Mouse (Mus musculus) hindbrain, embryonic 10.5 days (tissue): ENCODE measurements at regions not wholly inside any gene's neighbourhood (a gene's known extent, or its start where the extent isn't known, plus 50 kb on each side); places are given as distances from the start of the nearest gene placed in this dataset.
A peak's percentile ranks its signal among the peaks of the same experiment; 100 is the strongest.

Experiments used
- DNase-seq: peaks from one replicate; pipeline ENCODE4 v3.0.0-alpha.2; 2017; ENCODE audit warnings: low spot score
- H3K27ac ChIP-seq: fragments of 300-500 bp; sonication (generic); 2 replicates; pipeline ENCODE4 v1.5.1; 2016; ENCODE audit warnings: mild to moderate bottlenecking, moderate library complexity
- H3K27me3 ChIP-seq: fragments of 300-500 bp; sonication (generic); 2 replicates; pipeline ENCODE4 v1.6.1; 2016; ENCODE audit warnings: mild to moderate bottlenecking; ENCODE audit not compliant: poor library complexity, insufficient read depth, severe bottlenecking
- H3K36me3 ChIP-seq: fragments of 300-500 bp; sonication (generic); 2 replicates; pipeline ENCODE4 v1.6.1; 2016; ENCODE audit warnings: mild to moderate bottlenecking, moderate library complexity
- H3K4me1 ChIP-seq: fragments of 300-500 bp; sonication (generic); replicated peaks from 2 replicates; pipeline ENCODE4 v1.6.1; 2016; ENCODE audit warnings: mild to moderate bottlenecking
- H3K4me3 ChIP-seq: fragments of 300-500 bp; sonication (generic); 2 replicates; pipeline ENCODE4 v1.5.1; 2016; ENCODE audit warnings: mild to moderate bottlenecking, moderate library complexity
- H3K9me3 ChIP-seq: fragments of 300-500 bp; sonication (generic); 2 replicates; pipeline ENCODE4 v1.6.1; 2016; ENCODE audit warnings: mild to moderate bottlenecking, moderate library complexity
- WGBS: fragments of 180-500 bp; shearing (Covaris S2); methylation state at CpG from one replicate; pipeline ENCODE4 v1.1.7; 2016; 5-methylcytosine and 5-hydroxymethylcytosine counted together

DNA sequence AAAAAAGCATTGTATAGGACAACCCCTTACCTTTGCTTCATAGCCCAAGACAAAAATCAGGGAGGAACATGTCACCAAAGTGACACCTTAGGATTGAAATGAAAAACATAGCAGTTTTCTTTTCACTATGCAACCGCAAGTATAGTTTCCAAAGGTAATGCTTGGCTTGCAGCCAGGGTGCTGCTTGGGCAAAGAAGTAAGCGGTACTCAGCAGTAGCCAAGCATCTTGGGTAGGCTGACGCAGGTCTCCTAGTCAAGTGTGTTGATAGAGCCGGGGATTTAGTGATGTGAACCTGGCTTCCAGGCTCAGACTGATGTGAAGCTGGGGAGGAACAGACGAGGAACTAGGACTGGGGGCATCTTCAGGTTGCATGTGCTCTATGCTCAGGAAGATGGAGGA is 138.3 kb upstream of the Cadm1 start:
- WGBS, result 92% methylated on average over 5 of the region's 5 CpGs
- Histone ChIP-seq H3K27me3 (peaks cover 44% of the 10 kb centered on the region), H3K9me3 (no peaks in the 10 kb centered on the region), H3K4me3 (no peak overlapping the region), H3K27ac (no peak overlapping the region), H3K36me3 (no peaks in the 10 kb centered on the region), H3K4me1 (peaks cover 25% of the 10 kb centered on the region)
- no peak for DNase-seq

DNA sequence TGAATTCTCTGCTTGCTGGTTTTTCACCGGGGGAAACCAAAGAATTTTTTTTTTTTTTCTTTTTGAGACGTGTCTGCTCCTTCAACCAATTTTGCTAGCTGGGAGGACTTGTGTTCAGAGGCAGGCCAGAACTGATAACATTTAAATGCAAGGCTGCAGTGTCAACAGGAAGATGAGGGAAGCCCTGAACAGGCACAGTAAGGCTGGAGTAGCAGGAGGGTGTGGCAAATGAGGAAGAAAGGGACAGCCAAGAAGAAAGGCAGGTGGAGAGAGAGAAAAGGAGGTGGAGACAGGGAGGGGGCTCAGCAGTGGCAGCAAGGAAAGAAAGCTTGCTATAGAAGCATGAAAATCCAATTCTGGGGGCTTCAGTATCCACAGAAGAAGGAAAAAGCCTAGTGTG is 130.4 kb upstream of the Cadm1 start:
- DNase-seq, result no peak
- WGBS, result 0% methylated on average over 2 of the region's 2 CpGs
- H3K36me3 ChIP-seq, result no peaks in the 10 kb centered on the region
- peaks cover 57% of the 10 kb centered on the region for H3K27me3 ChIP-seq
- H3K9me3 ChIP-seq, result no peaks in the 10 kb centered on the region
- no peak overlapping the region for H3K4me3 ChIP-seq
- peaks cover 50% of the 10 kb centered on the region for H3K4me1 ChIP-seq
- no peak overlapping the region; the same call in 1 of the 2 replicates for H3K27ac ChIP-seq

DNA sequence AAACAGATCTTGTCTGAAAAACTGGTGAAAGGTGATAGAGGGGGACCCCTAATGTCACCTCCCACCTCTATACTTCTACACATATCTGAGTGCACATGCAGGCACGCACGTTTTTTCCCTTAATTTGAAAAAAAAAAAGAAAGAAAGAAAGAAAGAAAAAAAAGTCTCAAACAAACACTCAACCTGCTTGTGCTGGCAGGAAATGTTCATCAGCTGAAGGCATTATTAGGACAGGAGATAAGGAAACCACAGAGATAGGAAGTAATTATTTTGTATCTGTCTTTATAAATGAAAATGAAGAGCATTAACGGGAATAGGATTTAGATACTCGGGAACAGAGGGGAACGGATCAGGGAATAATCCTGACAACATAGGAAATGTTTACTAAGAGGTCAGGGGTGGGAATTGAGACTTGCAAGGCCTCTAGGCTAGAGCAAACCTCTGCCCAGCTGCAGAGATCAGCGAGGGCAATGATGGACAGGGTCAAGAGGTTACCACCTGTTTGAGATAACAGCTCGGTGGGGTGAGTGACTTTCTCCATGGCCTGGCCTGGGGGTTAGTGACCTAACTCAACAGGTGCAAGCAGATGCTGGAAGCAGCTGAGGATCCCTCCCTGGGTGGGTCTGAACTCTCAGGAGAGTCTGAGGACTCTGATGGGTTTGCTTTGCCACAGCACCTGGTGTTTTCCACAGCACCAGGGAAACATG is 129.7 kb upstream of the Cadm1 start:
- Histone ChIP-seq H3K27ac (no peak overlapping the region; the same call in 1 of the 2 replicates), H3K27me3 (peaks cover 59% of the 10 kb centered on the region), H3K4me3 (no peak overlapping the region), H3K36me3 (no peaks in the 10 kb centered on the region), H3K4me1 (peaks cover 52% of the 10 kb centered on the region), H3K9me3 (no peaks in the 10 kb centered on the region)
- DNase-seq, result no peak
- 40% methylated on average over 7 of the region's 7 CpGs for WGBS

DNA sequence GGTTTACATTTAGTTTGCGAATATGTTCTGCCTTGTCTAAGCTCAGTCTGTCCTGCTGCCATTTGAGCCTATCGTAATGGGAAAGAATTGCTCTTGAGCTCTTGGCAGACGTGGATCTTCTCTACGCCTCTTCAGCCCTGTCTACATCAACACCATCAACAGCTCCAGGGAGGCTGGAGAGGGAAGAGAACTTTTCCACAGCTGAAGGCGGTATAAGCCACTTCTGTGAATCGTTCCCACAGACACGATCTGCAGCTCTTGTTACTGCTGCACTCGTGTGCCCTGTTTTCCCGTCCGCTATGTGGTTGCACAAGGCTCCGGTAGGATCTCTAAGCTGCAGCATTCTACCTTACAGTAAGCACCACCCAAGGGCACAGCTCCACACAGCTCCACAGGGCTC is 128.5 kb upstream of the Cadm1 start:
- no peak overlapping the region for H3K27ac ChIP-seq
- no peak for DNase-seq
- H3K9me3 ChIP-seq, result no peaks in the 10 kb centered on the region
- H3K36me3 ChIP-seq, result no peaks in the 10 kb centered on the region
- H3K4me3 ChIP-seq, result no peak overlapping the region
- 87% methylated on average over 11 of the region's 11 CpGs for WGBS
- peaks cover 59% of the 10 kb centered on the region for H3K27me3 ChIP-seq
- peaks cover 64% of the 10 kb centered on the region for H3K4me1 ChIP-seq

DNA sequence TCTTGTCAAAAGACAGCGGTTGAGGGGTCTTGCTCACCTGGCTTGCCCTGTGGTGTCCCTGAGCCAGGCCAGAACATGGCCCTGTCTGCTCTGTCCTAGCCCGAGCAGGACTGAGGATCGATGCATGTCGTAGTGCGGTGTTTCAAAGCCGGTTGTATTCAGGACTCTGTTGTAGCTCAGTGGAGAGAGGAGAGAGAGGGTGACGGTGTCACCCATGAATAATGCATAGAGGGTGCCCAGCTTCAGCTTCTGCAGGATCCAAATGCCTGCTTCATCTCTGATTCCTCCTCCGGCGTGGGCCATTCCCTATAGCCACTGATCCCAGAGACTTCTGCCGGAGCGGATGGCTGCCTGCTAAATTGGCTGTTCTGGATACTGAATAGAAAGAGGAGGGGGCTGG is 126.7 kb upstream of the Cadm1 start:
- WGBS, result 63% methylated on average over 11 of the region's 11 CpGs
- DNase-seq, result no peak
- Histone ChIP-seq H3K27me3 (peaks cover 72% of the 10 kb centered on the region), H3K4me1 (peaks cover 82% of the 10 kb centered on the region), H3K4me3 (no peak overlapping the region), H3K9me3 (no peaks in the 10 kb centered on the region), H3K36me3 (no peaks in the 10 kb centered on the region), H3K27ac (no peak overlapping the region)

DNA sequence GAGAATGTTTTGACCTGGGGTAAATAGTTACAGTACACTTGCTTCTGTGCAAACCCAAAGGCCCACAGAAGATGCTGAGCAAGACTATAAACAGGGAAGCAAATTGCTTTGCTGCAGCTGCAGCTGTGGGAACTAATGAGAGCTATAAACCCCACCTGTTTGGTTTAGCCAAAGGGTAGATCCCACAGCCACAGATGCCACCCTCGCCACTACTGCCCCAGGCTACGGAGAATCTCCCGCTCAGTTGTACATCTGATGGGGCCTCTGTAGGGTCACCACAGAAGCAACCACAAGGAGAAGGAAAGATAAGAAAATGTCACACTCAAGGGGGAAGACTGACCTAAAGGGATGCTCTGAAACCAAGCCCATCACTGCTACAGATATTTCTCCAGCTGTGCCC is 125.2 kb upstream of the Cadm1 start:
- Histone ChIP-seq H3K27ac (0 out of 2 replicates have a peak overlapping the region, but pooled peaks have one; percentile 50), H3K4me3 (no peak overlapping the region), H3K9me3 (no peaks in the 10 kb centered on the region), H3K36me3 (no peaks in the 10 kb centered on the region), H3K4me1 (peaks cover 82% of the 10 kb centered on the region), H3K27me3 (peaks cover 82% of the 10 kb centered on the region)
- no peak for DNase-seq
- 67% methylated on average over 3 of the region's 3 CpGs for WGBS

DNA sequence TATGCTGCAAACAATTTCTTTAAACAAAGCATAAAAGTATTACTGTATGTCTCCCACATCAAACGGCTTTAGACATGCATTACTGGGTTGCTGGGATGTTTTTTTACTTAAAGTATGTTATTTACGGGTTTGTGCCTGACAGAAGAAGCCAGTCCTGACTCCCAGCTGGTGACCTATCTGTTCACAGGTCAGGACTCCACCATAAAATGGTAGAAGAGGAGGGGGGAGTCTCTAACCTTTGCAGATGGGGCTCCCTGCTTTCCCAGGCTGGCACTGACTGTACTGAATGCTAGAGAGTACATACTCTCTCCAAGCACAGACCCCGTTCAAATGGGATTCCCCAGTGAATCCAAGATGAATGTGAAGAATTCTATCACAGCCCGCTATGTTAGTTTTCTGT is 124.4 kb upstream of the Cadm1 start:
- 63% methylated on average over 4 of the region's 4 CpGs for WGBS
- no peak for DNase-seq
- Histone ChIP-seq H3K27me3 (peaks cover 86% of the 10 kb centered on the region), H3K36me3 (no peaks in the 10 kb centered on the region), H3K4me1 (peaks cover 79% of the 10 kb centered on the region), H3K27ac (0 out of 2 replicates have a peak overlapping the region, but pooled peaks have one; percentile 35), H3K9me3 (no peaks in the 10 kb centered on the region), H3K4me3 (no peak overlapping the region)

DNA sequence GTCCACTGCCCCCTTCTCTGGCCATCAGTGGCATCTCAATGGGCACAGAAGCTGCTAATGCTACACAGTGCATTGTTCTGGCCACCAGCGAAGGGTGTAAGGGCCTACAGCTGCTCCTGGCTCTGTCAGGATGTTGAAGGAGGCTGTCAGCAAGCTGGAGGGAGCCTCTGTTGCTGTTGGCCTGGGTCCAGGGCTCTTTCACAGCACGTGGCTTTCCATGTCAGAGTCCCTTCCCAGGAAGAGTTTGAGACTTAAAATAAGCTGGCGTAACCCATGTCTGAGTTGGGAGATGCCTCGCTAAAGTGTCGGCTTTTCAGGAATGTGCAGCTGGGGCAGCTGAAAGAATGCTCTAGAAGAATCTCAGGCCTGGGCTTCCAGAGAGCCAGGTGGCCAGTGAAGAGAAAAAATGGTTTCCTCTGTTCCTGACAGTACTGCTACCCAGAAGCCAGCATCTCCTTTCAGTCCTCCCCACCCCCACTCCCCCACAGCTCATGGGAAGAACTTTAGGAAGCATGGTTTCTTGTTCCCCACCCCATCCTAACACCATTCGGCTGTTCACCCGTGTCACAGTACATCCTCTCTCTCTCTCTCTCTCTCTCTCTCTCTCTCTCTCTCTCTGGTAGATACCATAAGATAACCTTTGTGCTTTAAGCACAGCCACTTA is 122.8 kb upstream of the Cadm1 start:
- H3K4me3 ChIP-seq, result no peak overlapping the region
- peaks cover 91% of the 10 kb centered on the region for H3K4me1 ChIP-seq
- DNase-seq, result peak; percentile 67
- H3K27ac ChIP-seq, result peak overlapping the region; percentile 80
- 48% methylated on average over 7 of the region's 7 CpGs for WGBS
- H3K36me3 ChIP-seq, result no peaks in the 10 kb centered on the region
- no peaks in the 10 kb centered on the region for H3K9me3 ChIP-seq
- peaks cover 88% of the 10 kb centered on the region for H3K27me3 ChIP-seq

DNA sequence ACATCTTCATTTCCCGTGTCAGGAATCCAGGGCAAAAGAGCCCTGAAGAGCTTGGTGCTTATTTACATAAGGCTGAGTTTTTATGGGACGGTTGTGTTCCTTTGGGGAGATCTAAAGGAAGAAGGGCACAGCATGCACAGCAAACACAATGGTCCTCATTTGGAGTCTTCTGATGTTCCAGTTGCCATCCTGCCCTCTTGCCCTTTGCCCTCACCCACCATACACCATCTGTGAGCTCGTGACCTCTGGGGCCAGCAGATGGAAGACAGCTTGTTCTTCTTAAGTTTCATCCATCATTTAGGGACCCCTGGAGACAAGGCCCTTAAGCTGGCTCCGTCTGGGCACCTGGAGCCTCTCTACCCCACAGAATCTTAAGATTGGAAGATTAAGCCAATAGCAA is 121.9 kb upstream of the Cadm1 start:
- 5% methylated on average over 4 of the region's 4 CpGs for WGBS
- Histone ChIP-seq H3K9me3 (no peaks in the 10 kb centered on the region), H3K27me3 (peaks cover 88% of the 10 kb centered on the region), H3K36me3 (no peaks in the 10 kb centered on the region), H3K27ac (peak overlapping the region; percentile 43; the same call in 1 of the 2 replicates), H3K4me3 (no peak overlapping the region), H3K4me1 (peaks cover 94% of the 10 kb centered on the region)
- DNase-seq, result peak; percentile 75

DNA sequence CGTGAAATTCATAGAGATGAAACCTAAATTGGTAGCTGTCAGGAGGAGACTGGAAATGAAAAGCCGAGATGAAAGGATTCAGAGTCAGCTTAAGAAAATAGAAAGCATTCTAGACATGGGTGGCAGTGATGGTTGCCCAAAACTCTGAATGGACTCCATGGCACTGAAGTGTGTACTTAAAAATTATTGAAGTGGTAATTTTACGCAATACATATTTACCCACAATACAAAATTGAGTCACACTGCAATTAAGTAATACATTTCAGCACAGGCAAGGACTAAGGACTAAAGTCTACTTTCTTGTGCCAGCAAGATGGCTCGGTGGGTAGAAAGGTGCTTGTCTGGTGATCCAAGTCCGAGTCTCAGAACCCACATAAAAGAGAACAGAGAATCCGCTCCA is 120.4 kb upstream of the Cadm1 start:
- Histone ChIP-seq H3K27me3 (peaks cover 81% of the 10 kb centered on the region), H3K27ac (no peak overlapping the region), H3K4me1 (peaks cover 79% of the 10 kb centered on the region), H3K4me3 (no peak overlapping the region), H3K36me3 (no peaks in the 10 kb centered on the region), H3K9me3 (no peaks in the 10 kb centered on the region)
- 88% methylated on average over 6 of the region's 6 CpGs for WGBS
- no peak for DNase-seq

DNA sequence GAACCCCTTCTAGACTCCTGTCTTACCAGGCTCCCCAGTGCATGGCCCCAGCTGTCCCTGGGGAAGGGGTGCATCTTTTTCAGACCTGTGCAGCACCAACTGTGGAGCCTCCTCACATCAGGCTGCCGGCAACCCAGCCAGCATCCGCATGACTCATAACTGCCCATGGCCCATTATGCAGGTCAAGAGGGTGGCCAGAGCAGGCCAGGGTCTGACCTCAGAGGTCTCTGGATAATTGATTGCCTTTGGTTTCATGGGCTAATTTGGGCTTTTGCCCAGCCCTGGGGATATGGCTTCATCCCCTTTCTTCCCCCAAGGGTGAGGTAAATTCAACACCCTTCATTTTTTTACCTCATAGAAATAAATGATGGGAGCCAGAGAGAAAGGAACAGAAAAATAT is 117.2 kb upstream of the Cadm1 start:
- H3K36me3 ChIP-seq, result no peaks in the 10 kb centered on the region
- H3K4me3 ChIP-seq, result no peak overlapping the region
- no peak for DNase-seq
- WGBS, result 46% methylated on average over 2 of the region's 2 CpGs
- H3K27ac ChIP-seq, result no peak overlapping the region
- H3K27me3 ChIP-seq, result peaks cover 77% of the 10 kb centered on the region
- no peaks in the 10 kb centered on the region for H3K9me3 ChIP-seq
- peaks cover 54% of the 10 kb centered on the region for H3K4me1 ChIP-seq

DNA sequence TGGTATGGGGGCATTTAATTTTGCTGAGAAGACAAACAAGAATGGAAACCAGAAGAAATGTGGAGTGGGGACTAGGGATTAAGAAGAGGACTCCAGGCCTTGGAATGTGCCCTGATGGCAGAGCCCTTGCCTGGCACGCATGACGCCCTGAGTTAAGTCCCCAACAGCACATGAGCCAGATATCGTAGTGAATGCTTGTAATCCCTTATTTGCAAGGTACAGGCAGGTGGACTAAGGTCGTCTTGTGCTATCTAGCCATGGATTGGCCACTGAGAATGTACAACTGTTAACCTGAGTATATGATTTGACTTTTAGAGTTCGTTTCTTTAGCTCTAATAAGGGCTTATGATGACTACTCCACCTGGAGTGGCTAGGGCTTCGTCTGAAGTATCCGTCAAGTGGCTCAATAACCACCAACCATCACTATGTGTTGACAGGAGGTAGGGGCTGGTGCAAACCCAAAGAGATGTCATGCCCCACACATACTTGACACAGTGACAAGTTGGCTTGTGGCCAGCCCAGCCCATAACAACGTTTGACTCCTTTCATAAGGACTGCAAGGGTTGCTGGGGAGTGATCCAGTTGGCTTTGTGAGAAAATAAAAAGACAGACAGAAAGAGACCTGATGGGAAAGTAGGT is 115.5 kb upstream of the Cadm1 start:
- no peak overlapping the region for H3K4me3 ChIP-seq
- no peaks in the 10 kb centered on the region for H3K9me3 ChIP-seq
- WGBS, result 87% methylated on average over 8 of the region's 8 CpGs

DNA sequence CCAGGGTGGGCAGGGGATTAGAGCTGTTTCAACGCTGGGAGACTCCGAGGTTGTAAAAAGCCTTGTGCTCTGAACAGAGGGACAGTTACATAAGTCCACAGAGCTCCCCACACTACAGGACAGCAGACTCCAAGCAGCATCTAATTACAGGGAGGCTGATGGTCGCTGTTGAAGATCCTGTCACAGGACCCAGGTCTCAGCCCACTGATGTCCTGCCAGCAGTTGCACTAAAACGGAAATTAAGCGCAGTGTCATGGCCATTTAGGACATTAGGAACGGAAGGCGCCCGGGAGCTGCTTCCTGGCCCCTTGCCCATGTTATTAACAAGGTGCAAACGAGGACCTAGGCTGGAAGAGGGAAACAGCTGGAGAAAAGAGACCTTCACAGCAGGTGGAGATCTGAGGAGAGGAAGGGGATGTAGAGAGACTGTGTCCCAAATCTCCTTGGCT is 107.8 kb upstream of the Cadm1 start:
- WGBS, result 46% methylated on average over 9 of the region's 9 CpGs
- Histone ChIP-seq H3K4me1 (peaks cover 39% of the 10 kb centered on the region), H3K4me3 (no peak overlapping the region), H3K36me3 (no peaks in the 10 kb centered on the region), H3K27ac (peak overlapping the region; percentile 29; the same call in 1 of the 2 replicates), H3K9me3 (no peaks in the 10 kb centered on the region), H3K27me3 (peaks cover 21% of the 10 kb centered on the region; the same call in 1 of the 2 replicates)
- DNase-seq, result no peak

More for the DNA sequence above, 115.5 kb upstream of the Cadm1 start:
- Histone ChIP-seq H3K4me1 (peaks cover 53% of the 10 kb centered on the region), H3K27ac (no peak overlapping the region), H3K36me3 (no peaks in the 10 kb centered on the region), H3K27me3 (peaks cover 60% of the 10 kb centered on the region)
- no peak for DNase-seq
